Mouse (Mus musculus): Measurements from ENCODE around the gene Stx16.

The Stx16 gene

DNA sequence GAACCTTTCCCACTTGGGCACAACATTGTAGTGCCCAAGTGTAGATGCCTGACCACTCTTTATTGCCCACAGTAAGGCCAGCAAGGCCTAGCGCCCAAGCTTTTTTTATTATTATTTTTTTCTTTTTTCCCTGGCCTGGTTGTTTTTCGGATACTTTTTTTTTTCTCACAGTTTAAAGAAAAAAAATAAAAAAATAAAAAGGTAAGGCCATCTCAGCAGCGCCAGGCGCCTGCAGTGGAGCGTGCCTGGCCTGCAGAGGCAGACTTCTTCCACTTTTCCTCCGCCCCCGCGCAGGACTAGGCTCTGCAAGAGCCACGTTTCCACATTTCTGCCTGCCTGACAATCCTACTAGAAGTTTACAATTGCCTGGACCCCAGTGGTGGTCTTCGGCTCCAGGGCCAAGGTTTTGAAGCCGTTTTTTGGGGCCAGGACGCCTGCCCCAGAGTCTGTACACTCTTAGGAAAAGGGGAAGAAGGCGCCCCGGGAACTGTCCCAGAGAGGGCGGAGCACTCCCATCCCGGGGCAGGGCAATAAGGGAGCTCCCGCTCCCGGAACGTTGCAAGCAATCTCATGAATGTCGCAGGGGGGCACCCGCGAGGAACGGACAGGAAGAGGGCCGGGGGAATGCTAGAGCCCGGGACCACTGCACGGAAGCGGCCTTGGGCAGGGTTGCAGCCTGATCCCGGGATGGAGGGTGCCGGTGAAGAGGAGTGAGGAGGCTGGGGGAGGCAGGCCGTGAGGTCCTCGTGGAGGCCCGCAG, at the start of gene Stx16:
Stx16 (plus strand) TSS at position 636 of the 760 bp plus-strand sequence.
- peak; percentile 91 for DNase-seq (ENCODE audit: low spot score)

DNA sequence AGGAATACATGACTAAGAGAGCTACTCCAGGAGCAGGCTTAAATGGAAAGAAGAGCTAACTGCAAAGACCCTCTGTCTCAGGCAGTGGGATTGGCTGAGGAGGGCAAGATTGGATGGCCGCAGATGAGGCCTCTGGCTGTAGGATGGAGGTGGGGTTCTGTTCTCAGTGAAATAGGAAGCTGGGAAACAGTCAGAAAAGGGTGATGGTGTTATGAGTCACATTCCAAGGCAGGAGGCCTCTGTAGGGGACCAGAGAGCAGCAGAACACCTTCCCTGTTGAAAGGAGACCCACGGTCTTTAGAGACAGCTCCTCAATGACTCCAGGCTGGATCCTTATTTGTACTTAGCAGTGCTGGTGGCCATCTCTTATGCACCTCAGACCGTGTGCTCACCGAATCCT, 49.7 kb upstream of the Stx16 start:
- DNase-seq (ENCODE audit: low spot score), result no peak

DNA sequence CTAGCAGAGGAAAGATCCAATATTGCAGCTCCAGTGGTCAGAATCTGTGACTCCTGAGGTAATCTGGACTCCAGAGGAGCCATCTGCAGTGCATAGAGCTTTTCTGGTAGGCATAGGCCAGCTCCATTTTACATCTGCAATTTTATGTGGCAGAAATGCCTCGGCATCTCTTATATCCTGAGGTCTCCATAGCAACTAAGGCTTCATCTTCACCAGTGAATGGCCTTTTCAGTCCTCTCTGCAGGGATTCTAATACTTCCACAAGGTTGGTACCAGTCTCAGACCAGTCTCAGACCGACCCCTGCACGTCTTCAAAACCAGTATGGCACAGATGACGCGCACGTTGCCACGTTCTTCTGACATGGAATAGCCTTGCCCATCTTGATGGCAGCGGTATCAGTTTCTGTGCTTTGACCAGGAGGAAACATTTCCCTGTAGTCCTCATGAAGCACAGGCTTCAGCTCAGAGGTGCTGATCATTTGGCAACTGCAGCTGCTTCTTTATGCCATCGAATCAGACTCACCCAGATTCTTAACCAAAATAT, 42.8 kb upstream of the Stx16 start:
- DNase-seq (ENCODE audit: low spot score), result no peak

DNA sequence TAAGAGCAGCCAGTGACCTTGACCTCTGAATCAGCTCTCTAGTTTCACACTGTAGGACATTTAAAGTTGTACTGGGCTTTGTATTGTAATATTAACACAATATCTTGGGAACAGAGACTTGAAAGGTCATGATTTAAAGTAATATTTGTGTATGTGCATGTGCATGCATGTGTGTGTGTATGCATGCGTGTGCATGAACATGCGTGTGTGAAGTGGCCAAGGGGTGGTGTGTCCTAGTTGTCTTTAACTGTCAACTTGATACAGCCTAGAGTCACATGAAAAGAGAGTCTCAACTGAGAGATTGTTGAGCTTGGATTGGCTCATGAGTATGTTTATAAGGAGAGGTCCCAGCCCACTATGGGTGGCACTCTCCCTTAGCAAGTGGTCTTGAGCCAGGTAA, 28.5 kb upstream of the Stx16 start:
- DNase-seq (ENCODE audit: low spot score), result no peak

DNA sequence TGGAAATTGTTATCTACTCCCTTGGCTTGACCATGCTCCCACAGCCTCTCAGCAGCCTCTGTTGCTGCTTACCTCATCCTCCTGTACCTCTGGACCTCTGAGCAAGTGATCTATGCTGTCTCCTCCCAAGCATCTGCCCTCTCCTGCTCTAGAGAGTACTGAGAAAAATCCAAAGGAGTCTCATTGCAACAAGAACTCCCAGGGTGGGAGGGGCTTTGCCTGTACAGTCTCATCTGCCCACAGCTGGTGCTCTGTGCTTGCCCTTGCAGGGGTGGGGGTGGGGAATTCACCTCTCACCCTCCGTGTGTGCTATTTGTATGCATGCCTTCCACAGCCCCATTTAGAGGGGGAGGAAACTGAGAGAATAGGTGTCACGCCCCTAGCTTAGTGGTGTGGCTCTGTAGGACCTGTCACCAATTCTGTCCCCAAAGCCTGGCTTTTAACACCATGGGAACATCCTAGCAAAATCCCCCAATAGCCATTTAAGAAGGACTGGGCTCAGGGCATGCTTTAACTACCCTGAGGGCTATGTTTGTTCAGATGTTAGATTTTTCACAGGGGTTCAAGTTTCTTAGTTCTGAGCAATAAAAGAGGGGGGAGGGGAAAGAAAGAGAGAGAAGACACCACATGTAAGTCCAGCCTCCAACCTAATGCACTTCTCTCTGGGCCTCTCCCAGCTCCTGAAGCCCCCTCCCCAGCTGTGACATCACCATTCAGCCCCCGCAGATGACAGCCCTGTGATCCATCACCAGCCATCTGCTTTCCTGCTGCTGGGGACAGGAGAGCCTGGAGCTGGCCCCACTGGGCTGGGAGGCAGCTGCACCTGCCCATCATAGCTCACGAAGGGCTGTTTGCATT, 26.4 kb upstream of the Stx16 start:
- DNase-seq (ENCODE audit: low spot score), result peak; percentile 81

DNA sequence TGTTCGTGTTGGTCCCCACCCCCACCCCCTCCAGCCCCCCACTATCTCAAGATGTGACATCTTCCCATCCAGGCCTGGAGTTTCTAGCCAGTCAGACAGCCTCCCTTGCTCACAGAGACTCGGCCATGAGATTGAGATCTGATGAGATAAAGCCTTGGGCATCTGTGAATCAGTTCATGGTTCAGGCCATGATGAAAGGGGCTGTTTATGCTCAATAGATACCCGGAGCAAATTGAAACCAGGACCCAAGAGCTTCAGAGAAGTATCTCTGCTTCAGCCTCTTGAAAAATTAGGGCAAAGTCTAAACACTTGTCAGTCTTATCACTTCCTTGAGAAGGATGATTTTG, 25.8 kb upstream of the Stx16 start:
- no peak for DNase-seq (ENCODE audit: low spot score)

DNA sequence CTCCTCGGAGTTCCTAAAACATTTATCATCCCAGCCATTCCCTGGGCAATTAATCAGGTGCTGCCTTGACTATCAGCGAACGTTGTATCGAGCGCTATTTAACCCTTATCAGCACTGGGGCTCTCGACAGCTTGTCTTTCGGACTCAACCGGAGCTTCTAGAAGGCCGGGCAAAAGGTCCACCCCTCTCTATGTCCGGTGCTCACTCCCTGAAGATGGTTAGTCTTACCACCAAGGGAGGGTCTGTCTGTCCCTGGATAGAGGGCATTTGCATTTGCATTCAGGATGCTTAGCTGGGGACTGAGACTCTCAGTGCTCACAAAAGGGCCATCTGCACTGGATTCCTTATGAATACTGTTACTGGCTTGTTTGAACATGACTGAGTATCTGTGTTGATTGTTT, 25.0 kb upstream of the Stx16 start:
- peak; percentile 62 for DNase-seq (ENCODE audit: low spot score)

DNA sequence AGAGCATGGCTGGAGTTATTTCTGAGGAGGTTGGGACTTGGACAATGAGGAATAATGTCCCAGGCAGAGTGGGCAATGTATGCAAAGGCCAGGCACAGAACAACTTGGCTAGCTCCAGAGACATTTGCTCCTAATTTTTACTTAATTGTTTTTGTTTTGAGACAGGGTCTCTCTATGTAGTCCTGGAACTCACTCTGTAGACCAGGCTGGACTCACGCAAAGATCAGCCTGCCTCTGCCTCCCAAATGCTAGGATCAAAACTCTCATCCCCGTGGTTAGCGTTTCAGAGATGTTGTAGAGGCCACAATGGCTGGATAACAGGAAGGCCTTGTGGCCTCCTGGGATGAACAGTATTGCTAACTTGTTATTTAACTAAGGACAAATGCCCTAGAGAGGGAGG, 21.6 kb upstream of the Stx16 start:
- DNase-seq (ENCODE audit: low spot score), result no peak

DNA sequence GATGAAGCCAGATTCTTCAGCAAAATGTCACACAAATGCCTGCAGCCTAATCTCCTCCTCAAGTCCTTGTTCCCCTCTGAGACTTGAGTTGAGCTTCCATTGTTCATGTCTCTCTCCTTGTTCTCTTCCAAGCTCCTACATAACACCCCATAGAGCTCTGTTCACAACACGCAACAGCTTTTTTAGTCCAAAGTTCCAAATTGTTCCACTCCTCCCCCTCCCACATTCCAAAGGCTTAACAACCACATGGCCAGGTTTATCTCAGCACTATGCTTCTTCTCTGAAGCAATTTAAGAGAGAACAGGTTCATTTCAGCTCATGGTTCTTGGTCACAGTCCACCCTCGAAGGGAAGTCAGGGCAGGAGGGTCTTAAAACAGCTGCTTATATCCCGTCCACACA, 18.4 kb upstream of the Stx16 start:
- no peak for DNase-seq (ENCODE audit: low spot score)

DNA sequence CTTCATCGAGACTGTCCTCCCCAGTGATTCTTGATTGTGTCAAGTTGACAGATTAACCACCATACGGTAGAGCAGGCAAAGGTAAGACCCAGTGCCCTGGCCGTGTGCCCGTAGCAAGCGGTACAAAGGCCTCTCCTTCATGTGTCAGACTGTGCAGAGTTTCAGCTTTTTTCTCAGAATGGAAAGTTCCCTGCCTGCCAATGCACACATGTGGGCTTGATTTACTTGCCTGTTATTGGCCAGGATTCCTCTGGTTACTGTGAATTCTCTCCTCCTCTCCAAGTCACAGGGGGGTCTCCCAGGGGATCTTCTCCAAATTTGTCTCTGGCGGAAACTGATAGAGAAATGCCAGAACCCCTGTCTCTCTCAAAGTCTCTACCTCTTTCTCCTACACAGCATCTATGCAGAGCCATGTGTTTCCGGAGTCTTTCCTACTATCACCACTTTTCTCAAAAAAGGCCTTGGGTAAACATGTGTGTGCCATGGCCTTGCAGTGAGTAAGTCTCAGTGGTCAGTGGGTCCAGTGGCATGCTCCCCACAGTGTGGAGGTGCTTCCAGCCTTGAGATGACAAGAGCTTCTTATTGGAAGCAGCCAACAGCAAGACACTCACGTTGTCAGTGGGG, 17.7 kb upstream of the Stx16 start:
- no peak for DNase-seq (ENCODE audit: low spot score)

DNA sequence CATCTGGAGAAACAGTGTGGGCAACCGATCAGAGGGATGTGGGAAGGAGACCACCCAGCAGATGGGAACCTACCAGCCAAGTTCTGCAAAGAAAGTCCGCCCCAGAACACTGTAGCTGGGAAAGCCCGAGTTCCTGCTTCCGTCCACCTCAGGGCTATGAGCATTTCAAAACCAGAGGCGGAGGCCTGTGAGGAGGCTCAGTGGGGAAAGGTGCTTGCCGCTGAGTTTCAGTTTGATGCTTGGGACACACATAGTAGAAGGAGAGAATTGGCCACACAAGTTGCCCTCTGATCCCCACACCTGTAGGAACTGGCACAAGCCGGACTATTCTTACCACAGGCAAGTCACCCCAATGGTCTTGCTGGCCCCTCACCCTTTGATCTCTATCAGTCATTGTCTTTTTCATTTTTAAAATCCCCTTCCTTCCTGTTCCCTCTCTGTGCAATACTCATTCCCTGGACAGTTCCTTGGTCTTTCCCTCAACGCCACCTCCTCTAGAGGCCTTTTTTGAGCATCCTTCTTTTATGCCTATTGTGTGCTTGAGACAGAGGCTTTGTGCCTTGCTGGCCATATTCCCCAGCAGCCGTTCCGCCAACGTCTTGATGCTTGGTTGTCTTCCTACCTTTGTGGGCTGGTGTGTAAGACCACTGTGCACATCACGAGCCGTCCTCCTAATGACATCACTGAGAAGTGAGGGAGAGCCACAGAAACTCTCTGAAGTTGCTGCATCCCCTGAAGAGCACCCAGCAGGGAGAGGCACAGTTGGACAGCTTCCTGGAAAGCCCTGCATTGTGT, 16.3 kb upstream of the Stx16 start:
- DNase-seq (ENCODE audit: low spot score), result no peak

DNA sequence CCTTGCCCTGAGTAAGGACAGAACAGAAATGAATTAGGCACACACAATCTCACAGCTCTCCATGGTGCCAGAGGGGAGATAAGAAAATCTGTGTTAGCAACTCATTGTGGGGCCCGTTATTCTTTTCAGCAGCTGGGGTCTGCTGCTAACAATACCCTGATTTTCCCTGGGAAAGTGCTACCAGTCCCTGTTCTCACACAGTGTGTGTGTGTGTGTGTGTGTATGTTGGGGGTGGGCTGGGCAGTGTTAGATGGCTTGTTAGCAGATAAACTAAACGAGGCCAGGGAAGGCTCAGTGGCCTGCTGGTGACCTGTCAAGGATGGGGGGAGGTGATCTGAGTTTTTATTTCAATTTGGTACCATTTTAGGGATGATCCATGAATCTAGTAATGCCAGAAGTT, 14.9 kb upstream of the Stx16 start:
- DNase-seq (ENCODE audit: low spot score), result no peak

DNA sequence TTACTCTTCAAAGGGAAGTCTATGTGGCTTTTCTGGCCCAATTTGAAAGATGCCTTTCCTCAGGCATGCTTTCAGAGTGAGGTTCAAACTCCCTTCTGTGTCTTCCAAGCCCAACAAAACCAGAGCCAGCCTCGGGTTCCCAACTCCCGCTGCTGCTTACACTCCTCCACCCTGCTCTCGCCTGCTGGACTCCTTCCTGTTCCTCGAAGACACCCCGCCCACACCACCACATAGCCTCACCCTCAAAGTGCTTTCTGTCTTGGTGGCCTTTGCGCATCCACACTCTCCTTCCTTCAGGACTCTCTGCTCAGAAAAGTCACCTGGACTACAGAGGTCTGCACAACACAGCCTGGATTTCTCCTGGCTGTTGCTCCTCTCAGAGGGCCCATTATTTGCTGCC, 13.0 kb upstream of the Stx16 start:
- DNase-seq (ENCODE audit: low spot score), result no peak

DNA sequence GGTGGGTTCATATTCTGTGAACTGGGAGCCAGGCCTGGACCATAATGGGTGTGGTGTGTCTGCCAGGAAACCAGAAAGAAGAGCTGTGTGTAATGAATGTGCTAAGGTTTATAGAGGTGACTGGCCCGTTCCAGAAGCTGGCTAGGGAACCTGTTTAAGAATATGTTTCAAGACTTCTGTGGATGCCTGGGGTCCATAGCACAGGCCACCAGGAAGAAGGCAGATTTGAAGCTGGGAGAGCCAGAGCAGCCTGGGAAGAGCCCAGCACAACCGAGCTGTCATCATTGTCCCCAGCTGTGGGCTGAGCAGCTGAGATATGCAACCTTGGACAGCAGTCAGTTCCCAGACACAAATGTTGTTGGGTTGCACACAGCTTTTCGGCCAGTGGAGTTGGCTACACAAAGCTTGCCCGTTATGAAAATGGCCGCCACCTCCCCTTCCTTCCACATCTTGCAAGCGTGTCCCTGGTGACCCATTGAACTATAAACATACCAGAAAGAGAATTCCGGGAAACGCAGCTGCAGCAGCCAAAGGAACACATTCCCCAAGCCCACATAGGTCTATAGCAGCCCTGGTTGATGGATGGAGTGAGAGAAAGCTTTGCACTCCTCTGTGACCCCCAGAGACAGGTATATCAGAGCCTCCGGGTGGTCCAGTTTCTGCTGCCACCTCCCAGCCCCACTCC, 12.4 kb upstream of the Stx16 start:
- peak; percentile 48 for DNase-seq (ENCODE audit: low spot score)

DNA sequence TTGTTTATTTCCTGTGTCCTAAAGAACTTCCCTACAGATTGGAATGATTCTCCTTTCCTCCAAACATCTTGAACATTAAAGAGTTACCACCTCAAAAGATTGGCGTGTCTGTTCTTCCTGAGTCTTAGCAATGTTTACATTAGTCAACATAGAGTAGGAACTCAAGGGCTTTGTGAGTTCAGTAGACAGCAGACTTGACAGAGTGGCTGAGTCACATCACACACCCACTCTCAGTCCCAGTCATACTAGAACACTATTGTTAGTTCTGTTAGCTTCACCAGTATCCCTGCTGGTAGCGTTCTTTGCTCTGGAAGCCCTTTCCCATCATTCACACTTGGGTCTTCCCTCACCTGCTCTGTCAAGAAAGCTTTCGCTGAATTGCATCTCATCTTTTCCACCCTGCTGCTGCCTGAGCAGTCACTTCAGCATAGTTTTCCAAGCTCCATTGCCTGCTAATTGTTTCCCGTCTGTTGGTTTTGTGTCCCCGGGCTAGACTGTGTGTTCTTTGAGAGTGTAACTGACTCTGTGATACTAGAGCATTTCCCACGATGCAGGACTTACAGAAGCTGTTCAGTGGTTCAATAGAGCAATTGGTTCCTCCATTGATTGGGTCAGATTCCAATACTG, 8.2 kb upstream of the Stx16 start:
- DNase-seq (ENCODE audit: low spot score), result no peak

DNA sequence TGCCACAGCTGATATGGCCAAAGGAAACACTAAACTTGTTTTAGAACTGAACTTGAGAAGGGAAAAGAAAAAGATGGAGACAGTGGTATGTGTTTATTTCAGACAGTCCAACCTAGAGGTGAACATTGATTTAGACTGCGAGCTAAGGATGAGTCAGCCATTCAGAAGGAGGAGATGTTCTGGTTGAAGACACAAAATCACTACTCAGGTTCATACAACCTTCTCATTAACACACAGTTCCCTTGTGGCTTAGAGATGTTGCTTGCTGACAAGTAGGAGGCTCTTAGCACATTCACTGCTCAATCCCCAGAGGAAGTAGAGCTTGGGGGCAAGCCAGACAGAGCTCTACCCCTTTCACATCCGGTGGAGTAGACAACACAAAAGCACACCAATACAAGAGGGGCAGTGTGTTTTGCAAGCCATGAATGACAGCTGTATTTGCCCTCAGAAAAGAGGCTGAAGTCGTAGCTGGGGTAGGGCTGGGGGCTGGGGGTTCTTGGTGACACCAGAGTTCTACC, 6.5 kb upstream of the Stx16 start:
- no peak for DNase-seq (ENCODE audit: low spot score)

DNA sequence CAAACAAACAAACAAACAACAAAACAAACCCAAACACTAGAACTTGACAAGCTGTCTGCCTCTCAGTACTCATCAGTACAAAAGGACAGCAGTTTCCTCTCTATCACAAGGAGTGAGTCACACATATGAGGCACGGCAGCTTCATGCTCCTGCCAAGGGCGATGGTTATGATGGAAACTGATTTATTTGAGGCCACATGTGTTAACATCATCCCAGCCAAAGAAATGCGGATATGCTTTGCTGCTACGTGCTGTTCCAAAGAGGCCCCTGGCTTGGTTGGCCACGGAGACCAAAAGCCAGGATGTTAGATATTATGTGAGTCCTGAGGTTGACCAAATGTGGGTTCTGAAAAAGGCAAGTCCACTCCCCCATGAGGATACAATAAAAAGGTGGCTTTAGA, 4.7 kb upstream of the Stx16 start:
- no peak for DNase-seq (ENCODE audit: low spot score)

DNA sequence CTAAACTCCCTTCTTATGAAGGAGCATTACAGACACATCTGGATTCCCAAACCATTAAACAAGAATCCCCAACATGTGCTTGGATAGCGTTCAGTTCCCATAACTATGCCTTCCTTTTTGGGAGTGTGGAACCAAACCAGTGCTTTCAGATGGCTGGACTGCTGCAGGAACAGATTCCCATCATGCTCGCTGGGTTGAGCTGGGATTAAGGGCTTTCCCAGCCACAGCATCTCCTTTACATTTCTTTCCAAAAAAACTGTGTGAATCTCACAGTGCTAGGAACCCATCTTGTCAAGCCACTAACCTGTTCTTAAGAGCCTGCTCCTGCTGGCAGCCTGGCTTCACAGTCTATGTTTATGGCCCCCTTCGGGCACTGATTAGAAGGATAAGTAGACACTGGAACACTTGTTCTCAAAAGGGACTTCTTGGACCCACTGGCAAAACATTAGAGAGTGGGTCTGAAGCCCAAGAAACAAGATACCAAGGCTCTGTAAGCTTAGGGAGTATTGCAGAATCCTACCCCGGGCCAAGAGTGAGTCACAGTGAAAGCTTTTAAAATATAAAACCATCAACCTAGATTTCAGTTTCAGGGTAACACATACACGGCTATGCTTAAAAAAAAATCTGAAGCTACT, 2.8 kb upstream of the Stx16 start:
- no peak for DNase-seq (ENCODE audit: low spot score)

DNA sequence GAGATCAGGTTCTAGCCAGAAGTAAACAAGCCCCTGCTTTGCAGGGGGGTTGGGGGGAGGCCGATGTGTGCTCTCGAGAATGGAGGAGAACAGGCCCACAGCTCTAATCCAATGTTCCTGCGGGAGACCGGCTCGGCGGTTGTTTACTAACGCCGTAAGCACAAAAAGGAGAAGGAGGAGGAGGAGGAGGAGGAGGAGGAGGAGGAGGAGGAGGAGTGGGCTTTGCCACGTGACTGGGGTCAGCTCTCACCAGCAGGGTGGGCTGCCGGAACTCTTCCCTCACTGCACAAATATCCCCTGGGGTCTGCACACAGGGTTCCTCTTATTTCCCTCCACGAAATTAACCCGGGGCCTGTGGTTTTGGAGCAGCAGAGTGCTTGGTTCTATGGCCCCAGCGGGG, 1.5 kb upstream of the Stx16 start:
- peak; percentile 83 for DNase-seq (ENCODE audit: low spot score)

DNA sequence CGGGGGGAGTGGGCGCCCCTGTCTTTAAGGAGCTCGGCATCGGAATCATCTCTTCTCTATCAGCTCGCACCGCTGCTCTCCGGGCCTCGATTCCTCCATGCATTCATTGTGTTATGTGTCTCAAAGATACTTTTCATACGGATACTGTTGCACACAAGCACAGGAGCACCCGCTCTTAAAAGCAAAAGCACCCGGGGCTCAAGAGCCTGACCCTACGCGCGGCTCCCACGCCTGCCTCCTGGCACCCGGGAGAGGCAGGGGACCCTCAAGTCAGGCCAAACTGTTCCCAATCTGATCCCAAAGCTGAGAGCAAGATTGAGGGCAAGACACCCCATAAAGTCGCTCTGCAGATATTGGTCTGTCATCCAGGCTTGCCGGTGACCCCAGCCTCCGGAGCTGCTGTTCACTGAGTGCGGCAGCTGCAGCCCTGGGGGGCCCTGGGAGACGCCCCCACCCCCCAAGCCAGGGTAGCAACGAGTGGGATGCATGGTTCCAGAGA, 987 bp upstream of the Stx16 start:
- DNase-seq (ENCODE audit: low spot score), result peak; percentile 30

Measured in embryo, embryonic 10 days (tissue).